Mouse (Mus musculus): ENCODE data around the gene F11.

DNA sequence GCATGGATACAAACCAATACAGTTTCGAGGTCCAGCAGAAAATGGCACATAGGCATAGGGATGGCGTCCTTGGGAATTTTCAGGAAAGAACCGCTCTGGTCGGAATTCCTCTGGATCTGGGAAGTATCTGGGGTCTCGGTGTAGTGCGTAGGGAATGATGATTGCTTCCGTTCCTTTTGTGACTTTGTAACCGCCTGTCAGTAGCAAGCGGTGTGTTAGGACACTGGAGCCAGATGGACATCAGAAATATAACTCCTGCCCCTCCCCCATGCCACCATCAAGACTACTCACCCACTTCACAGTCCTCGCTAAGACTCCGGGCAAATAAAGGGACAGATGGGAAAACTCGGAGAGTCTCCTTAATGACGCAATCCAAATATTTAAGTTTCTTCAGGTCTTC is 46.5 kb upstream of the F11 start, which contains the start of gene Gm45753:
- TF ChIP-seq CTCF (IDR thresholded peaks at IDR 0.05; ENCODE audit: low read depth) (no peak), EP300 (IDR thresholded peaks at IDR 0.05; ENCODE audit: low read depth) (no peak)
